17 mouse cellular contexts compared by ENCODE assay signal in the genomic region with DNA sequence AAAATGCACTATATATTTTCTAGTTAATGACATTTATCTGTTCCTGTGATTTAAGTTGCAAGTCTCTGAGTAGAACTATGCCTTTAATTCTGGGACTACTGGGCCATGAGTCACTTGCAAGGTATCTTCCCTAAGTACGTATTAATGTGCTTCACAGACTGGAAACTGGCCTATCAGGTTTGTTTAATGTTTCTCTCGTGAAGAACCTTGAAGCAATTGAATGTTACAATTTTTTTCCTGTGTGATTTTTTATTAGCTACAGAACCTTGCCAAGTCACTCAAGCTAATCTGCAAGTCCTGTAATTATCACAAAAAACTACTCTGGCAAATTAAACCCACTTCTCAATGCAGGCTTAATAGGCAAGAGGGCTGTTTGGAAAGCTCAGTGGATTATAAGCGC. TPM values are rescaled to one million over a fixed set of nuclear protein-coding genes. Genes with fewer than 3 reads are reported as not detected.
DNase-seq lines count a peak whose midpoint lies in the region; ATAC-seq and TF ChIP-seq lines count a peak whose summit lies in the region.
"Had no signal": no experiment of that assay in that cellular context is flagged by ENCODE, and none has a peak within 500 bp of the region (broad histone marks: within the 10 kb centered on the region; RNA-seq: fewer than 3 reads in every experiment).

No protein-coding gene starts in this region.

- no peak for TF ChIP-seq CTCF in midbrain, postnatal 0 days (IDR thresholded peaks at IDR 0.05)

- no peaks in the 10 kb centered on the region for H3K36me3 ChIP-seq in kidney, embryonic 15.5 days
- no peaks in the 10 kb centered on the region for H3K36me3 ChIP-seq in midbrain, postnatal 0 days (ENCODE audit: insufficient read depth, low read length)
- H3K36me3 ChIP-seq in midbrain, embryonic 13.5 days, result no peaks in the 10 kb centered on the region
- no peaks in the 10 kb centered on the region for H3K36me3 ChIP-seq in intestine, embryonic 14.5 days (ENCODE audit: control insufficient read depth, insufficient read depth, low read length)
- no peaks in the 10 kb centered on the region for H3K36me3 ChIP-seq in stomach, embryonic 15.5 days
- H3K36me3 ChIP-seq: hindbrain, embryonic 15.5 days had no signal

- 0 out of 2 replicates have a peak, but pooled peaks have one; percentile 27 for ATAC-seq in kidney, embryonic 15.5 days (replicated peaks; ENCODE audit: low FRiP score)
- ATAC-seq in midbrain, postnatal 0 days (ENCODE audit: low FRiP score), result no peak
- no peak for ATAC-seq in midbrain, embryonic 13.5 days
- ATAC-seq in intestine, embryonic 14.5 days (replicated peaks; ENCODE audit: low FRiP score, low TSS enrichment, low read depth), result peak; percentile 36; the same call in 1 of the 2 replicates
- ATAC-seq in stomach, embryonic 15.5 days (ENCODE audit: insufficient read depth, low FRiP score, low read depth), result 0 out of 2 replicates have a peak, but pooled peaks have one; percentile 45

- no peaks in the 10 kb centered on the region for H3K9me3 ChIP-seq in kidney, embryonic 15.5 days (replicated peaks)
- no peaks in the 10 kb centered on the region for H3K9me3 ChIP-seq in midbrain, postnatal 0 days (ENCODE audit: low read length)
- no peaks in the 10 kb centered on the region for H3K9me3 ChIP-seq in midbrain, embryonic 13.5 days
- no peaks in the 10 kb centered on the region for H3K9me3 ChIP-seq in intestine, embryonic 14.5 days (ENCODE audit: control insufficient read depth, low read length)
- H3K9me3 ChIP-seq in stomach, embryonic 15.5 days, result no peaks in the 10 kb centered on the region
- H3K9me3 ChIP-seq: hindbrain, embryonic 15.5 days had no signal

- H3K27ac ChIP-seq in kidney, embryonic 15.5 days, result peak overlapping the region; percentile 45
- H3K27ac ChIP-seq in midbrain, postnatal 0 days (ENCODE audit: low read depth, low read length), result no peak overlapping the region
- H3K27ac ChIP-seq in midbrain, embryonic 13.5 days, result no peak overlapping the region
- peak overlapping the region; percentile 29 for H3K27ac ChIP-seq in intestine, embryonic 14.5 days (ENCODE audit: low read depth)
- peak overlapping the region; percentile 70; the same call in 1 of the 2 replicates for H3K27ac ChIP-seq in stomach, embryonic 15.5 days
- H3K27ac ChIP-seq: hindbrain, embryonic 15.5 days; left cerebral cortex, adult 2 months had no signal

- no peaks in the 10 kb centered on the region for H3K27me3 ChIP-seq in kidney, embryonic 15.5 days
- H3K27me3 ChIP-seq in midbrain, postnatal 0 days (ENCODE audit: insufficient read depth, low read length), result no peaks in the 10 kb centered on the region
- H3K27me3 ChIP-seq in midbrain, embryonic 13.5 days, result no peaks in the 10 kb centered on the region
- H3K27me3 ChIP-seq in intestine, embryonic 14.5 days (replicated peaks; ENCODE audit: control insufficient read depth, insufficient read depth, low read length), result no peaks in the 10 kb centered on the region
- H3K27me3 ChIP-seq in stomach, embryonic 15.5 days (replicated peaks), result no peaks in the 10 kb centered on the region
- H3K27me3 ChIP-seq: CH12.LX; hindbrain, embryonic 15.5 days had no signal

- no peak for DNase-seq in kidney, adult 18-20 months
- DNase-seq in midbrain, postnatal 0 days (ENCODE audit: low spot score), result peak; percentile 4
- DNase-seq in intestine, embryonic 14.5 days (ENCODE audit: low spot score), result no peak
- no peak for DNase-seq in yolk sac, embryonic 10.5 days (ENCODE audit: low spot score)
- DNase-seq in cerebellum, adult 9-11 months, result no peak
- DNase-seq: cerebellum, adult 18-20 months; gastrocnemius, postnatal 25 days; heart, postnatal 10 days; thymus, postnatal 4 days had no signal

- H3K4me3 ChIP-seq in kidney, embryonic 15.5 days (replicated peaks), result no peak overlapping the region
- no peak overlapping the region for H3K4me3 ChIP-seq in midbrain, postnatal 0 days (ENCODE audit: low read depth, low read length)
- no peak overlapping the region for H3K4me3 ChIP-seq in midbrain, embryonic 13.5 days (replicated peaks)
- H3K4me3 ChIP-seq in intestine, embryonic 14.5 days (ENCODE audit: low read depth, low read length), result no peak overlapping the region
- no peak overlapping the region for H3K4me3 ChIP-seq in stomach, embryonic 15.5 days (replicated peaks)
- H3K4me3 ChIP-seq: erythroblast, embryonic 14.5 days; hindbrain, embryonic 15.5 days; left cerebral cortex, adult 2 months; myocyte had no signal

- WGBS in kidney, embryonic 15.5 days, result 49% methylated on average over 3 of the region's 3 CpGs
- WGBS in midbrain, postnatal 0 days, result 58% methylated on average over 3 of the region's 3 CpGs
- 67% methylated on average over 3 of the region's 3 CpGs for WGBS in midbrain, embryonic 13.5 days
- WGBS in intestine, embryonic 14.5 days, result 41% methylated on average over 3 of the region's 3 CpGs
- 48% methylated on average over 3 of the region's 3 CpGs for WGBS in stomach, embryonic 15.5 days

- H3K4me2 ChIP-seq in kidney, embryonic 15.5 days, result peak overlapping the region; percentile 36
- H3K4me2 ChIP-seq in midbrain, postnatal 0 days (ENCODE audit: low read depth, low read length, poor library complexity, severe bottlenecking), result no peak overlapping the region
- H3K4me2 ChIP-seq in midbrain, embryonic 13.5 days (replicated peaks), result no peak overlapping the region
- peak overlapping the region; percentile 28; the same call in 1 of the 2 replicates for H3K4me2 ChIP-seq in intestine, embryonic 14.5 days (ENCODE audit: low read length)
- 0 out of 2 replicates have a peak overlapping the region, but pooled peaks have one; percentile 29 for H3K4me2 ChIP-seq in stomach, embryonic 15.5 days
- H3K4me2 ChIP-seq: hindbrain, embryonic 15.5 days had no signal

- H3K4me1 ChIP-seq in kidney, embryonic 15.5 days, result peaks cover 11% of the 10 kb centered on the region
- no peaks in the 10 kb centered on the region for H3K4me1 ChIP-seq in midbrain, postnatal 0 days (ENCODE audit: insufficient read depth, low read length)
- H3K4me1 ChIP-seq in midbrain, embryonic 13.5 days (replicated peaks), result peaks cover 4% of the 10 kb centered on the region; the same call in 1 of the 2 replicates
- H3K4me1 ChIP-seq in intestine, embryonic 14.5 days (replicated peaks; ENCODE audit: control insufficient read depth, insufficient read depth, low read length), result no peaks in the 10 kb centered on the region
- H3K4me1 ChIP-seq in stomach, embryonic 15.5 days, result no peaks in the 10 kb centered on the region
- H3K4me1 ChIP-seq: hindbrain, embryonic 15.5 days had no signal

- H3K9ac ChIP-seq in kidney, embryonic 15.5 days, result no peak overlapping the region
- no peak overlapping the region for H3K9ac ChIP-seq in midbrain, postnatal 0 days (replicated peaks; ENCODE audit: low read length, poor library complexity, severe bottlenecking)
- no peak overlapping the region for H3K9ac ChIP-seq in midbrain, embryonic 13.5 days (replicated peaks)
- H3K9ac ChIP-seq in intestine, embryonic 14.5 days (ENCODE audit: low read length), result no peak overlapping the region
- no peak overlapping the region for H3K9ac ChIP-seq in stomach, embryonic 15.5 days
- H3K9ac ChIP-seq: hindbrain, embryonic 15.5 days had no signal

RNA-seq across cellular contexts. Expression of gene Jade1, which starts 33.8 kb away (rescaled TPM):
- 22.1 and 22.8 TPM in 2 replicates for polyA plus RNA-seq in kidney, embryonic 15.5 days (2015; fragmentation: Nextera tagmentation; extraction: Ambion mirVana)
- total RNA-seq in midbrain, postnatal 0 days (2014; rRNA removed), result 18.8 and 21.8 TPM in 2 replicates
- polyA plus RNA-seq in midbrain, postnatal 0 days (2015; fragmentation: Nextera tagmentation; extraction: Ambion mirVana), result 15.0 and 16.7 TPM in 2 replicates
- polyA plus RNA-seq in midbrain, embryonic 13.5 days (2015; fragmentation: Nextera tagmentation; extraction: Ambion mirVana), result 10.5 and 13.2 TPM in 2 replicates
- polyA plus RNA-seq in intestine, embryonic 14.5 days (2014; fragmentation: Nextera tagmentation; extraction: Ambion mirVana), result 20.0 and 21.0 TPM in 2 replicates
- 17.0 and 17.5 TPM in 2 replicates for polyA plus RNA-seq in stomach, embryonic 15.5 days (2015; fragmentation: Nextera tagmentation; extraction: Ambion mirVana)

Comparison
In these comparisons a context has a peak if more than half of its experiments do, and no peak if none do; other contexts are left out.
1. ATAC-seq: peak in kidney, embryonic 15.5 days (single experiment), intestine, embryonic 14.5 days (single experiment) and stomach, embryonic 15.5 days (single experiment); none in midbrain, postnatal 0 days (single experiment) and midbrain, embryonic 13.5 days (single experiment).
2. H3K27ac ChIP-seq: peak in kidney, embryonic 15.5 days (single experiment), intestine, embryonic 14.5 days (single experiment) and stomach, embryonic 15.5 days (single experiment); none in midbrain, postnatal 0 days (single experiment) and midbrain, embryonic 13.5 days (single experiment).
3. H3K4me2 ChIP-seq: peak in kidney, embryonic 15.5 days (single experiment), intestine, embryonic 14.5 days (single experiment) and stomach, embryonic 15.5 days (single experiment); none in midbrain, postnatal 0 days (single experiment) and midbrain, embryonic 13.5 days (single experiment).